Mouse (Mus musculus) megakaryocyte, embryonic 14.5 days (primary cell): ENCODE results near the gene Laptm4a.

ENCODE experiments used
- FLI1 ChIP-seq: IDR thresholded peaks from 2 replicates; pipeline ENCODE4 v1.6.1; 2012; ENCODE audit warnings: low read length, inconsistent platforms, mixed read lengths
- GATA1 ChIP-seq: IDR thresholded peaks from 3 replicates; pipeline ENCODE4 v1.6.1; 2012; ENCODE audit warnings: mixed read lengths, low read length, inconsistent platforms, borderline replicate concordance

DNA sequence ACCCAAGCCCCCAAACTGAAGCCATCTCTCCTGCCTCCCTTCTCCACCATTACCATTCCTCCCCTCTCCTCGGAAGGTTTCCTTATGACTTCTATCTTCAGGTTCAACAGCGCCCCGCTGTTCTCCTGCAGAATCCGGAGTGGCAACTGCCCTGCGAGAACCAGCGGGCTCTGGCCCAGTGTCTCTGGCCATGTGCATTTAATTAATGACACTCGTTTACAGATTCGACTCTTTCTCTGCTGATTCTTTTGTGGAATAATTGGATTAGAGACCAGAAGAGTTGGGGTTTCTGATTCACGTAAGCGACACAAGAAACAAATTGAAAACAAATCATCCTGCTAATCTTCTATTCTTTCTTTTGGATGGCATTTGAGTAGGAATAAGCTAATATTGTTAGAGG lies 31.7 kb downstream of the Laptm4a start:
- TF ChIP-seq GATA1 (no peak), FLI1 (no peak)
